Mouse (Mus musculus): ENCODE results near the gene Ak2. TPM values are rescaled to one million over a fixed set of nuclear protein-coding genes. Genes with fewer than 3 reads are reported as not detected.

The Ak2 gene
- polyA plus RNA-seq, 1 experiment from 2014 or later, result 552 TPM

DNA sequence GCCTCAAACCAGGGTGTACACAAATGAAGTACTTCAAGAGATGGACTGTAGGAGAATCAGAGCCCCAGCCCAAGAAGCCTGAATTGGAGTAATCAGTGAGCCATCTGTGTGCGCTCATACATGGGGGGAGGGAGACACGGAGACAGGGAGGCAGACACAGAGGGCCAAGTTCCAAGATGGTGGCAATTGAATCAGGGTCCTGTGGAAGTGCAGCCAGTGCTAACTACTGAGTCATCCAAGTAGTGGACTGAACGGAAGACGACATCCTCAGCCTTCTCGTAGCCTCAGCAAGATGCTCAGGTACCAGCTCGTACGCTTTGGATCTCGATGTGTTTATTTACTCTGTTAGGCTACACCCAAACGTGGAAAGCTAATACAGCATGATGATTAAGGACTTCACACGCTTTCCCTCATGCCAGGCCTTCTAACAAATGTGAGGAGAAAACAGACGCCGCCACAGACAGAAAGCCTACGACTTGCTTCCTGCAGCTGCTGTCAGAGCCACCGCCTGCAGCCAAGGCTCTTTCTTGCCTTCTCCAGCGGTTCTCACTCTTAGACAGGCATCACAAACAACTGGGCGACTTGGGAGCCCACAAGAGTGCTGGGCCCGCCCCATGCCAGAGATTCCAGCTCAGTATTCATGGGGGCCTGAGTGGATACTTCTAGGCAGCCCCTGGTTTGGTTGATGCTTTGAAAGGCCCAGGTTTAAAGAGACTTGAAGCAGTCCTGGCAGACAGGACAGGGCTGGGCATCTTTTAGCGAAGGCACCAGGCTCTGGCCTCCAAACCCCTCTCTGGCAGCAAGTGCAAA lies 21.9 kb upstream of the Ak2 start:
- no peaks in the 10 kb centered on the region for H3K27me3 ChIP-seq (replicated peaks; ENCODE audit: control insufficient read depth, insufficient read depth, low read length)
- H3K27ac ChIP-seq (ENCODE audit: low read depth, low read length), result no peak overlapping the region
- 69% methylated on average over 18 of the region's 18 CpGs for WGBS
- ATAC-seq, result no peak
- H3K4me3 ChIP-seq (ENCODE audit: low read depth, low read length), result no peak overlapping the region
- no peak overlapping the region for H3K4me2 ChIP-seq (replicated peaks; ENCODE audit: low read depth)
- H3K36me3 ChIP-seq (ENCODE audit: control insufficient read depth, insufficient read depth), result no peaks in the 10 kb centered on the region
- TF ChIP-seq CTCF (IDR thresholded peaks at IDR 0.05; ENCODE audit: low read depth), result no peak
- H3K4me1 ChIP-seq (replicated peaks; ENCODE audit: control insufficient read depth, insufficient read depth, low read length), result no peaks in the 10 kb centered on the region
- no peaks in the 10 kb centered on the region for H3K9me3 ChIP-seq (ENCODE audit: control insufficient read depth)
- H3K9ac ChIP-seq (ENCODE audit: low read depth, low read length), result no peak overlapping the region

DNA sequence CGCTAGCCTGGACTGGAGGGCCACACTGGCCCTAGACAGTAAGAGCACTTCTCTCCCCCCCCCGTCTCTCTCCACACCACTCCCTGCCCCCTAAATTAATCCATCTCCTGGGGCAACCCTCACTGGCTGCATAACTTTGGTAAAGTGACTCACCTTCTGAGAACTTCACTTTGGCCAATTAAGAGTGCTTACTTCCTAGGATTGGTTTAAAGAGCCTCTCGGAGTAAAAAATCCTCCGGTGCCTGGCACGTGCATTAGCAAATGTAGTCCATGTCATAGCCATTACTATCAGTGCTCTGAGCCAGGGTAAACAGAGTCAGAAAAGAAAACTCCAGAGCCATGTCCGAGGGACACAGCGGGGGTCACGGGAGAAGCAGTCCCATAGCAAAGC lies 21.3 kb upstream of the Ak2 start:
- Histone ChIP-seq H3K27ac (ENCODE audit: low read depth, low read length) (no peak overlapping the region), H3K9me3 (ENCODE audit: control insufficient read depth) (no peaks in the 10 kb centered on the region), H3K4me1 (replicated peaks; ENCODE audit: control insufficient read depth, insufficient read depth, low read length) (no peaks in the 10 kb centered on the region), H3K4me3 (ENCODE audit: low read depth, low read length) (no peak overlapping the region), H3K9ac (ENCODE audit: low read depth, low read length) (no peak overlapping the region), H3K36me3 (ENCODE audit: control insufficient read depth, insufficient read depth) (no peaks in the 10 kb centered on the region), H3K27me3 (replicated peaks; ENCODE audit: control insufficient read depth, insufficient read depth, low read length) (no peaks in the 10 kb centered on the region), H3K4me2 (replicated peaks; ENCODE audit: low read depth) (no peak overlapping the region)
- ATAC-seq, result no peak
- WGBS, result 76% methylated on average over 7 of the region's 8 CpGs
- no peak for TF ChIP-seq CTCF (IDR thresholded peaks at IDR 0.05; ENCODE audit: low read depth)

DNA sequence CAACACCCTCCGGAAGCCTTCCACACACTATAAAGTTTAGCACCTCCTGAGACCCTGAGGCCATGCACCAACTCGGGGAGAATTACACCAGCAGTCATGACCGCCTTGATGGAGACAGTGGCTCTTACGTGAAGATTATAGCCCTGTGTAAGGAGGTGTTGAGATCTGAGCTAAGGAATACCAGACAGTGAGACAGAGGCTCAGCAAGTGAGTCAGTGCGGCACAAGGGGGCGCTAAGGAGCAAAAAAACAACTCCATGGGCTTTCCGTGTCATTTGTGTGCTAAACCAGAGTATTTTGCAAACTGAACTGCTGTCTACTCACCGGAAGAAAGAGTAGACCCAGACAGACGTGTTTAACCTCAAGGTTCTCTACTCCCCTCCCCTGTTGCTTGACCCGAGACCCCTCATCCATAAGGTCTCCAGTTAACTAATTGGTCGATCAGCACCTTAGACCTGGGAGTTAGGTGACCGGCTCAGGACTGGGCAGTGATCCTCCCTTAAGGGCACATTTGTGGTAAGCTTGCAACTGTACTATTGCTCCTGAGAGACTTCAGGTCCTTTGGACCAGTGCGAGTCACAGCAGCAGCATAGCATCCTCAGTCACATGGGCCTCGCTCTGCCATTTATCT lies 20.6 kb upstream of the Ak2 start:
- no peak overlapping the region for H3K4me2 ChIP-seq (replicated peaks; ENCODE audit: low read depth)
- TF ChIP-seq CTCF (IDR thresholded peaks at IDR 0.05; ENCODE audit: low read depth), result peak; percentile 88
- ATAC-seq, result peak; percentile 29
- no peaks in the 10 kb centered on the region for H3K4me1 ChIP-seq (replicated peaks; ENCODE audit: control insufficient read depth, insufficient read depth, low read length)
- H3K9ac ChIP-seq (ENCODE audit: low read depth, low read length), result no peak overlapping the region
- peak overlapping the region; percentile 5; the same call in 1 of the 2 replicates for H3K27ac ChIP-seq (ENCODE audit: low read depth, low read length)
- H3K9me3 ChIP-seq (ENCODE audit: control insufficient read depth), result no peaks in the 10 kb centered on the region
- no peak overlapping the region for H3K4me3 ChIP-seq (ENCODE audit: low read depth, low read length)
- WGBS, result 39% methylated on average over 14 of the region's 14 CpGs
- H3K36me3 ChIP-seq (ENCODE audit: control insufficient read depth, insufficient read depth), result no peaks in the 10 kb centered on the region
- H3K27me3 ChIP-seq (replicated peaks; ENCODE audit: control insufficient read depth, insufficient read depth, low read length), result no peaks in the 10 kb centered on the region

DNA sequence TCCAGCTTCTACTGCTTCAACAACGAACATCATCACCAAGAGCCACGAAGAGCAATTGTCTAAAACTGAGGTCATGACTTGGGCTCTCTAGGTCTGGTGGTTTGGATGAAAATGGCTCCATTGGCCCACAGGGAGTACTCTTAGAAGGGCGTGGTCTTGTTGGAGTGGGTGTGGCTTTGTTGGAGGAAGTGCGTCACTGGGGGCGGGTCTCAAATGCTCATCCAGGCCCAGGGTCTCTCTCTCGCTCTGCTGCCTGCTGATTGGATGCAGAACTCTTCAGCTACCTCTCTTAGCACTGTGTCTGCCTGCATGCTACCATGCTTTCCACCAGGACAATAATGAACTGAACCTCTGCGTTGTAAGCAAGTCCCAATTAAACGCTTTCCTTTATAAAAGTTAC lies 17.1 kb upstream of the Ak2 start:
- Histone ChIP-seq H3K4me1 (replicated peaks; ENCODE audit: control insufficient read depth, insufficient read depth, low read length) (0 out of 2 replicates have a peak, but pooled peaks cover 3% of the 10 kb centered on the region), H3K9me3 (ENCODE audit: control insufficient read depth) (no peaks in the 10 kb centered on the region), H3K36me3 (ENCODE audit: control insufficient read depth, insufficient read depth) (no peaks in the 10 kb centered on the region), H3K27me3 (replicated peaks; ENCODE audit: control insufficient read depth, insufficient read depth, low read length) (no peaks in the 10 kb centered on the region), H3K27ac (ENCODE audit: low read depth, low read length) (no peak overlapping the region), H3K9ac (ENCODE audit: low read depth, low read length) (no peak overlapping the region), H3K4me2 (replicated peaks; ENCODE audit: low read depth) (no peak overlapping the region), H3K4me3 (ENCODE audit: low read depth, low read length) (no peak overlapping the region)
- 84% methylated on average over 8 of the region's 8 CpGs for WGBS
- no peak for ATAC-seq
- TF ChIP-seq CTCF (IDR thresholded peaks at IDR 0.05; ENCODE audit: low read depth), result no peak

DNA sequence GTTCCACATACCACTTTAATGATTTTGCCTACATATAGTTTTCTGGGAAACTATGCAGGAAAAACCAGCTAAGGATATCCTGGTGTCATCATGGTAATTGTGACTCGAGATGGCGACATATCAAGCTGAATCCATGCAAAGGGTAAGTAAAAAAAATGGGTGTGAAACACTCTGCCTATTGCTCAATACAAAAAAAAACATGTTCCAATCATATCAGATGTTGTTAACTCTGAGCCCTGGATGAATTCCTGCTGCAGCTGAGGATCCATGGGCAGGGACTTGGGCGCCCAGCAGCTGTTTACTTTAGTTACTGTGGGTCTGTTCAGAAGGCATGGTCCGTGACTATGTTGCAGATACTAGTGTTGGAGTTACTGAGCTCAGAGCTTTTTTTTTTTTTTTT lies 15.2 kb upstream of the Ak2 start:
- ATAC-seq, result no peak
- no peaks in the 10 kb centered on the region for H3K36me3 ChIP-seq (ENCODE audit: control insufficient read depth, insufficient read depth)
- 41% methylated on average over 4 of the region's 4 CpGs for WGBS
- no peak overlapping the region for H3K27ac ChIP-seq (ENCODE audit: low read depth, low read length)
- H3K9me3 ChIP-seq (ENCODE audit: control insufficient read depth), result no peaks in the 10 kb centered on the region
- 0 out of 2 replicates have a peak, but pooled peaks cover 3% of the 10 kb centered on the region for H3K4me1 ChIP-seq (replicated peaks; ENCODE audit: control insufficient read depth, insufficient read depth, low read length)
- H3K4me2 ChIP-seq (replicated peaks; ENCODE audit: low read depth), result no peak overlapping the region
- TF ChIP-seq CTCF (IDR thresholded peaks at IDR 0.05; ENCODE audit: low read depth), result no peak
- H3K27me3 ChIP-seq (replicated peaks; ENCODE audit: control insufficient read depth, insufficient read depth, low read length), result no peaks in the 10 kb centered on the region
- H3K9ac ChIP-seq (ENCODE audit: low read depth, low read length), result no peak overlapping the region
- no peak overlapping the region for H3K4me3 ChIP-seq (ENCODE audit: low read depth, low read length)

DNA sequence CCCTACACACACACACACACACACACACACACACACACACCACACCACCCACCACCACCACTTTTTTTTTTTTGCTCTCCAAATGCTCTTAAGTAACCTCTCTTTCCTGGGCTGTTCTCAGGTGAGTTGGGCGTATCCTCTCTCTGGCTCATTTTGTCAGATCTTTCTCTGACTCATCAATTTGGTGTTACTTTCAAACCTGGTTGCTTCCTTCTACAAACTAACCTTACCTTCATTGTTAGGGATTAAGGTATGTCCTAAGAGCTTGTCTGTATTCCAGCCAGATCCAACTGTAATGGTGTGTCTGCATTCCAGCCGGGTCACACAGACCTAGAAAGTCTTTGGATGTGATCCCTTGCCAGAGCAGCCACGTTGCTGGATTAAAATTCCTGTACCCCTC lies 14.5 kb upstream of the Ak2 start:
- no peak overlapping the region for H3K9ac ChIP-seq (ENCODE audit: low read depth, low read length)
- H3K27ac ChIP-seq (ENCODE audit: low read depth, low read length), result no peak overlapping the region
- no peaks in the 10 kb centered on the region for H3K9me3 ChIP-seq (ENCODE audit: control insufficient read depth)
- TF ChIP-seq CTCF (IDR thresholded peaks at IDR 0.05; ENCODE audit: low read depth), result no peak
- no peak overlapping the region for H3K4me3 ChIP-seq (ENCODE audit: low read depth, low read length)
- no peak for ATAC-seq
- H3K4me1 ChIP-seq (replicated peaks; ENCODE audit: control insufficient read depth, insufficient read depth, low read length), result 0 out of 2 replicates have a peak, but pooled peaks cover 3% of the 10 kb centered on the region
- no peaks in the 10 kb centered on the region for H3K36me3 ChIP-seq (ENCODE audit: control insufficient read depth, insufficient read depth)
- H3K4me2 ChIP-seq (replicated peaks; ENCODE audit: low read depth), result no peak overlapping the region
- no peaks in the 10 kb centered on the region for H3K27me3 ChIP-seq (replicated peaks; ENCODE audit: control insufficient read depth, insufficient read depth, low read length)
- 74% methylated on average over 3 of the region's 3 CpGs for WGBS
